Mouse (Mus musculus): ENCODE results near the gene Mbl2. TPM values are rescaled to one million over a fixed set of nuclear protein-coding genes. Genes with fewer than 3 reads are reported as not detected.
A peak's percentile ranks its signal among the peaks of the same experiment; 100 is the strongest.
"Not testable (repeated sequence)": the region's sequence is repeated elsewhere in the genome, so short reads cannot be mapped to it uniquely, and the experiment has no call there.

The Mbl2 gene
- total RNA-seq (2021), result not detected

DNA sequence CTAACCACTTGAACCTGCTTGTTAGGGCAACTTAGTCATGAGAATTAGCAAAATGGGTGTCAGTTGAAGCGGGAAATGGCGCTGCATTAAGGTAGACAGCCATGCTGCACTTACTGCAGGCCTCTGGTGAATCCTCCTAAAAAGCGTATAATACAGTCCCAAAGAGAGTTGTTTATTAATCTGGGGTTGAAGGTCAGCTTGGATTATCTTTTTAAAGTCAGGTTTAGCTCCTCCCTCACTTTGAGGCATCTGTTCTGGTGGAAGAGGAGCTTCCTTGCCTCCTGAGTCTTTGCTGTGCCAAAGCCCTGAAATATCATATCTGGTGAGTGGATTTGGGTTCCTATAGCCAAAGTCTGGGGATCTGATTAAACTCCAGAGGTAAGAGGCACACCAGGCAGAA lies at the start of gene Mbl2:
TSS of gene Mbl2 (plus strand) at position 252 of the 400 bp plus-strand sequence.
- intact Hi-C loops (cut with DNase I), result no loop called here
- DNase-seq, result no peak

DNA sequence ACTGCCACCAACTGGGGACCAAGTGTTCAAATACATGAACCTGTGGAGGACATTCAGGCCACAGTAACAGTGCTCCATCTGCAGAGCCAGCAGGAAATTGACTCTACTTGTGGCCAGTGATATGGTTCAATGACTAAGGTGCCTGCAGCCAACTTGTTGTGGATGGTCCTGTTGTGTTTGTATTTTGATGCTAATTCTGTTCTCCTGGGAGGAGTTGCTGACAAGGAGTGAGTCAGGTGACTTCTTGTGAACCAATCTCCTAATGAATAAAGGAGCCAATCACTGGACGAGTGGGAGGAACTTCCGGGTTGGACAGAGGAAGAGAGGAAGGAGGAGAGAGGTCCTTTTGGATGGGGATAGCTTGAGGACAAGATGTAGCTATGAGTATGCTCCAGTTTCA lies 47.2 kb upstream of the Mbl2 start:
- intact Hi-C loops (cut with DNase I), result no loop called here
- DNase-seq, result no peak

DNA sequence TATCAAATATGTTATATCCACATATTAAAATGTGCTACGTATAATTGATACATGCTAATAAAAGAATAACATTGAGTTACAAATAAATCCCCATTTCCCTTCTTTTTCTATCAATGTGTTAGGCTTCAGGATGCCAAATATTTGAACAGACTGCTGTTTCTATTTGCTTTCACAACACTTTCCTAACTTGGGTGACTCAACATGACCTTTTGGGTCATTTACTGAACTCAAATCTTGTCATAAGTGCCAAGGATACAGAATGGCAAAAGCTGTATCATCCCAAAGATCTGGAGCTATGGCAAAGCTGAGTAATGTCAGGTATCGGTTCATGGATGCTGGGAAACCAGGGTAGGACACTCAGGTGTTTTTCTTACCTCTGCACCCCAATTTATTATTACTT lies 45.5 kb upstream of the Mbl2 start:
- intact Hi-C loops (cut with DNase I), result no loop called here
- DNase-seq, result no peak

DNA sequence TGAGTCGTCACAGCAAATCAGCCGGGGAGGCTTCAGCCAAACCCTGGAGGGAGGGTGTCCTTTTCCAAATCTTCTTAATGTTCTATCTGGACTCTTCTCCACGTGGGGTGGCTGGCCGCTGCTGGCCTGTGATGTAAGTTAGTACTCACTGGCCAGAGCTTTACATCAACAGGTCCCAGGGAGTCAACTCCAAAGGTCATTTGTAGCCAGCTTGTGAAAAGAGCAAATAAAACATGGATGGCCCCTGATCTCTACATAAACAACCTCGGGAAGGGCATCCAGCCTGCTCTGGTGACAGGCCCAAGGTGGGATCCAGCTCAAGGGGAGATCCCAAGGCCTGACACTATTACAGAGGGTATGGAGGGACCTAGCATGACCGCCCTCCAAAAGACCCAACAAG lies 37.7 kb upstream of the Mbl2 start:
- DNase-seq, result no peak

DNA sequence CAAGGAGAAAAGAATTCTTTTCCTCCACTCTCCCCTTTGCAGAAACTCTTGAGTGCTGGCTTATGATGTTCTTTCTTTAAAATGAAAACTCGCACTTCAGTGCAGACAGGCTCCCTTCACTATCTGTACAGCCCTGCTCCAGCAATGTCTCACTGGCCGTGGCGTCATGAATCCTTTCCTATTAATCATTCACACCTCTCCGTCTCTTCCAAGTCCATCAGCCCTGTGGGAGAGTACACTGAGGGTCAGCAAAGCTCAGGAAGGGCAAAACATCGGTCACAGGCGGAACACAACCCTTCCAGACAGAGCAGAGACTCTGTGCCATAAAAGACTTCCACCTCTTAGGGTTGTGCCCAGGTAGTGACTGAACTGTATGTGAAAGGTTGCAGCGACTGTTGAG lies 30.6 kb upstream of the Mbl2 start:
- DNase-seq, result no peak
- intact Hi-C loops (cut with DNase I), result loop anchor here (10.0 kb wide), 1 partner anchor 377 kb away; no protein-coding TSS in a partner anchor

More for the DNA sequence above, 37.7 kb upstream of the Mbl2 start:
- intact Hi-C loops (cut with DNase I), result no loop called here

DNA sequence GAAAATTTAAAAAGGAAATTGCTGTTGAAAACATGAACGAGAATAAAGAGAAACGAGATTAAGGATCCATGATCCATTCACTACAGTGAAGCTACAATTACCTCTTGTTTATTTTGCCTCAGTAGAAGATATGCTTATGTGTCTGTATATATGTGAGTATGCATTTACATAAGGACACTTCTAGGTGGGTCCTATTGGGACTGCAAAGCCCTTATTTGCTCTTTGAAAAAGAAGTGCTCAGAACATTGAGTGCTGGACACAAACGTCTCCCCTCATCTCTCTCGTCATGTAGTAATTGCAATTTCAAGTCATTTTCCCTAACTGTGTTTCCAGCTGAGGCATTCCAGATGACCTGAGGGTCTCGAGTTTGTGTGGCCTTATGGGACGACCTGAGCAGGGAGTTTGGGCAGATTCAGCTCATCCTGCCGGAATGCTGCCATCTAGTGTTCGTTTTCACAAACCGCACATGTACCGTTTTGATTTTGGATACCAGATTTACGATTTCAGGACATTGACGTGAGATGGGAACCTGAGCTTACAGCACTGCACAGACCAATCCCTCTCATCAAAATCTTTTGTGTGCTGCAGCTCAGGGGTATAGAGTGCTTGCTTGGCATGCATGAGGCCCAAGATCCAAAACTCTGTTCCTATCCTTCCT lies 27.5 kb upstream of the Mbl2 start:
- intact Hi-C loops (cut with DNase I), result loop anchor here (10.0 kb wide), 1 partner anchor 380 kb away; no protein-coding TSS in a partner anchor
- DNase-seq, result peak; percentile 46

DNA sequence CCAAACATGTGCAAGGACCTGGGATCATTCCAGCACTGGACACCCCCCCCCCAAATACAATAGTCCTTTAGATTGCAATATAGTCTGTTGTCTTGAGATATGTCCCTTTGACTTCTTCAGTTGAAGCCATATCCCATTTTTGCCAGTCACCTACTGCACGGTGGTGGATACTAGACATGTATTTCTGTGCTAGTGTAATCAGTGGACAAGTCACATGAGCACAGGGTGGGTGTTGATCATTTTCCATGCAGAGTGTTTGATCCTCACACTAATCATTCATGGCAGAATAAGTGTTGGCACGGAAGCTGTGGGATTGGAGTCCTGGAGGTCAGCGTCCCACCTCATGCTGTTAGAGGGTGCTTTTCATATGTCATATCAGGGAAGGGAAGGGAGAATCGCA lies 26.9 kb upstream of the Mbl2 start:
- DNase-seq, result no peak
- intact Hi-C loops (cut with DNase I), result loop anchor here (10.0 kb wide), 1 partner anchor 381 kb away; no protein-coding TSS in a partner anchor

DNA sequence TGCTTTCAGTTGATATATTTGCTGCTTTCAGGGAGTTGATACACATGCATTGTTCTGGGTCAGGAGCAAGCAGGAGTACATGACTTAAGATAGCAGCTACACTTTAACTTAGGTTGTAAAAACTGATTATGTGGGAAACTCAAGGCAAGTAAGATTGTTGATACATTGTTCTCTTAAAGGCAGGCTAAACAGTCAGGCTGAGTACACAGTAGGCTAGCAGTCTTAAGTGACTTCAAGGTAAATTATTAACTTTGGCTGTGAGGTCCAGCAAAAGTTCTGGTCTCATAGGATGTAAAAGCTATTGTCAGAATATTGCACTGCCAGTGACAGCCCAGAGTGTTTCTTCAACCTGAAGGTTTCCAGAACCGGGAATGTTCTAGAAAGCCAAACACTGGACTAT lies 25.8 kb upstream of the Mbl2 start:
- intact Hi-C loops (cut with DNase I), result loop anchor here (10.0 kb wide), 1 partner anchor 382 kb away; no protein-coding TSS in a partner anchor

DNA sequence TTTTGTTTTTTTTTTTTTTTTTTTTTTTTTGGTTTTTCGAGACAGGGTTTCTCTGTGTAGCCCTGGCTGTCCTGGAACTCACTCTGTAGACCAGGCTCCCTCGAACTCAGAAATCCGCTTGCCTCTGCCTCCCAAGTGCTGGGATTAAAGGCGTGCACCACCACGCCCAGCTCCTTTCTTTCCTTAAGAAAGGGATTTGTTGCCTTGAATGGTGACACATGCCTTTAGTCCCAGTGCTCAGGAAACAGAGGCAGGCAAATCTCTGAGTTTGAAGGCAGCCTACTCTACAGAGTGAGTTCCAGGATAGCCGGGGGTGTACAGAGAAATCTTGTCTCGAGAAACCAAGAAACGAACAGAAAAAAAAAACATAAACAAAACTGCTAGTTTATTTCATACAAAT lies 23.7 kb upstream of the Mbl2 start:
- DNase-seq, result not testable (repeated sequence)
- intact Hi-C loops (cut with DNase I), result loop anchor here (10.0 kb wide), 1 partner anchor 384 kb away; no protein-coding TSS in a partner anchor

More for the DNA sequence above, 25.8 kb upstream of the Mbl2 start:
- no peak for DNase-seq

DNA sequence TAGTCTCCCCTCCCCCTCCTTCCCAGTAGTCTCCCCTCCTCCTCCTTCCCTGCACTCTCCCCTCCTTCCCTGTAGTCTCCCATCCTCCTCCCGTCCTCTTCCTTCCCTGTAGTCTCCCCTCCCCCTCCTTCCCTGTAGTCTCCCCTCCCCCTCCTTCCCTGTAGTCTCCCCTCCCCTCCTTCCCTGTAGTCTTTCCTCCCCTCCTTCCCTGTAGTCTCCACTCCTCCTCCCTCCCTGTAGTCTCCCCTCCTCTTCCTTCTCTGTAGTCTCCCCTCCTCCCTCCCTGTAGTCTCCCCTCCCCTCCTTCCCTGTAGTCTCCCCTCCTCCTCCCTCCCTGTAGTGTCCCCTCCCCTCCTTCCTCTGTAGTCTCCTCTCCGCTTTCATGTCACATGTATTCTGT lies 18.7 kb upstream of the Mbl2 start:
- intact Hi-C loops (cut with DNase I), result no loop called here
- DNase-seq, result no peak

DNA sequence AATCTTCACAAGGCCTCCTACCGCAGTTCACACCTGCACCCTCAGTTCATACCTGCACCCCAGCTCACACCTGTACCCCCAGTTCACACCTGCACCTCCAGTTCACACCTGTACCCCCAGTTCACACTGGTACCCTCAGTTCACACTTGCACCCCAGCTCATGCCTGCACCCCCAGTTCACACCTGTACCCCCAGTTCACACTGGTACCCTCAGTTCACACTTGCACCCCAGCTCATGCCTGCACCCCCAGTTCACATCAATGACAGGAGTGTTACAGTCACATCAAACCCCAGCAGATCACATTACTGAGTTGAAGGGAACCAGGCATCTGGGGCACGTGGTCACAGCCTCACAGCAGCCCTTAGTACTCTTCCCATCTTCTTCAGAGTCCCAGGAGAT lies 17.0 kb upstream of the Mbl2 start:
- DNase-seq; intact Hi-C loops (cut with DNase I): not testable (repeated sequence)

DNA sequence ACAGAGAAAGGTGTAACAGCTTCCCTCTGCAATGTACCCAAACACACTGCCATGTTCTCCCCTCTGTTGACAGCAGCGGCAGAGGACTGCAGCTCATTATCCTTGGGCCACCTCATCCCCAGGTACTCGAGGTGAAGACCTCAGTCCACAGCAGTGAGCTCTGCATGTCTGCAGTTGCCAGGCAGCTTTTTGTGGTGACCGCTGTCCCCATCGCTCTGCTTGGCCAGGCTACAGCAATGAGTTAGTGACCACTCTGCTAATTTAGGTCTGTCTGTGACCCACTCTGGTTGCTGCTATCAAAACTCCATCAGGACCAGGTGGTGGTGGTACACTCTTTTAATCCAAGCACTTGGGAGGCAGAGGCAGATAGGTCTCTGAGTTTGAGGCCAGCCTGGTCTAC lies 16.6 kb upstream of the Mbl2 start:
- DNase-seq, result no peak
- intact Hi-C loops (cut with DNase I), result no loop called here

DNA sequence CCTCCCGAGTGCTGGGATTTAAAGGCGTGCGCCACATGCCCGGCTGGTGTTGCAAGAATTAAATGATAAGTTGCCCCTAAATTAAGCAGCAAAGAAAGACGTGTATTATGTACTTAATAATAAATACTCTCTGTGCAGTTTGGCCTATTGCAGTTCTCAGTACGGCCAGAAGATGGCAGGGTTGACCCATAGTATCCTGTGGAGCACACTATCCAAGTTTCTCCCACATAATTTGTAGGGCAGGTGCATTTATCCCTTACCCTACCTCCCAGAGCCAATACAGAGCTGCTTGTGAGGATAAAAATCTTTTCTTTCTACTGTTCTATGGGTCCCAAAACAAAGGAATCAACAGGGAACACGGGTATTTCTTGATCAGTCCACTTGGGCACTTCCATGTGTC lies 15.4 kb upstream of the Mbl2 start:
- peak; percentile 49 for DNase-seq
- intact Hi-C loops (cut with DNase I), result no loop called here

DNA sequence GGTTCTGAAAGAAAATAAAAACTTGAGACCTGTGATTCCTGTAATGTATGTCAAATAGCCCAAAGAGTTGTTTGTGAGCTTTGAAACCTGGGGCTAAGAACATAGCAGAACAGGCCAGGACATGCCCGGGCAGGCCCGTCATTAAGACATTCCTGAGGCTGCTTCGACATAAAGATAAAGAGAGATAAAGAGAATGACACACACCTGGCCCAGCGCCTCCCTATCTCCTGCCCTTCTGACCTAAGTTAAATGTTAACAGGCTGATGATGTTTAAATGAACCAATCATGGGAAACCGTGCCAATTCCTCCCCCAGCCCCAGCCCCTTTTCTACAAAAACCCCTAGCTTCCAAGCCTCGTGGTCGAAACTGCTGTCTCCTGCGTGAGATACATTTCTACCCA lies 10.1 kb upstream of the Mbl2 start:
- intact Hi-C loops (cut with DNase I); DNase-seq: not testable (repeated sequence)

DNA sequence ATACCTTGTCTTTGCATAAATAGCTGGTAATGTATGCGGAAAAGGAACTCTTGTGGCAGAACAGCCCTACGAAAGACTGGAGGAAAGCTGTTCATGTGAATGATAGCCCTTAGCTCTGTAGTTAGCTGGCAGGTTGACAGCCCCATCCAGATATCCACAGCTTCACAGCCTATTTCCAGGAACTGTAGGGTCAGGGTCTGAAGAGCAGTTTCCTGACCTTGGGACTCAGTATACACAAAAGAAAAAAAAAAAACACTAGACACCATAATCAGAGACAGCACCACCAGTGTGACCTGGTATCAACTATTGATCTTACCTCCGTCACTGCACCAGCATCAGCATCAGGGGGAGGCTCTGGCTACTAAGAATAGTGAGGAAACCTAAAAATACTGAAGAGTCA lies 3.3 kb upstream of the Mbl2 start:
- DNase-seq, result no peak
- intact Hi-C loops (cut with DNase I), result no loop called here

DNA sequence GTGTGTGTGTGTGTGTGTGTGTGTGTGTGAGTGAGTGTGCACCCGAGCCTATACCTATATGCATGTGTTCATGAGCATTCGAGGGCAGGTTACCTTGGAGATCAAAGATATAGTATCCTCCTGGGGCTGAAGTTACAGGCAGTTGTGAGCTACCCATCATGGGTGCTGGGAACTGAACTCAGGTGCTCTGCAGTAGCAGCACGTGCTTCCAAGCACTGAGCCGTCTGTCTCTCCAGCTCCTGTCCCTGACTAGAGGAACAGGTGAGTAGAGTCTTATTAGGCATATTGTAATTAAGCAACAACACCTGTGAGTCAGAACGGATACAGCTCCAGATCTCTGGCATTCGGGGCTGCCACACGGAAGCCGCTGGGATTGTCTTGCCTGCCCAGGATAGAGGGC lies 1.7 kb downstream of the Mbl2 start:
- intact Hi-C loops (cut with DNase I), result no loop called here
- DNase-seq, result no peak

DNA sequence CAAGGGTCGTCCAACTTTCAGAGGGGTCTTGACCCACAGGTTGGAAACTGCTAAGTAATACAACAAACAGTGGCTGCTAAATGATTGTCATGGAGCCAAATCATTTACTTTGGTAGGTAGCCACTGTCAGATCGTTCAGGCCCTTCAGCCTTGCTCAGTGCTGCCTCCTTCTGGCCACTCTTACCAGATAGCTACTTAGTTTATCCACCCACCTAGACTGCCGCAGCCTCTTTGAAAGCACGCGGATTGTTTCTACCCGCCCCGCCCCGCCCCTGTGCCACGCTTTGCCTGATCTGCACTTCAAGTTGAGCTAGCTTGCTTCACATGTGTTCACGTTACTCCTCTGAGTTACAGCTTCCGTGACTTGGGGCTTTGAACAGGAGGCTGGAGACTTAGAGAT lies 14.6 kb downstream of the Mbl2 start:
- intact Hi-C loops (cut with DNase I), result loop anchor here (10.0 kb wide), 1 partner anchor 1517 kb away; the partner anchor contains the start of gene Prkg1
- DNase-seq, result peak; percentile 17

DNA sequence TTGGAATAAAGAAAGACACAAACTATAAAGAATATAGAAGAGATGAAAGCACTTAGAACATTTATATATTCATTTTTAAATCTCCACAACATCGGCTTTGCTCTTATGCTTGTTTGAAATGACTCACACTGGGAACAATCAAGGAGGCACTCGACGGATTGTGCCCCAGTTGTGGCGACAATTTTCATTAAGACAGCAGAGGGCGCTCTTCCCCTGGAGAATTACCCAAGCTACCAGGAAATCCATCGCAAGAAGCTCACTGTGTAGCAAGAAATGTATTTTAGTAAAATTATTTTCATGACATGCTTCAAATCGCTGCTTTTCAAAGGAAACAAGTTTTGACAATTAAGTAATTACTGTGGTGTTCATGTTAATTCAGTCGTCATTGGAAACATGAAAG lies 16.1 kb downstream of the Mbl2 start:
- DNase-seq, result peak; percentile 51
- intact Hi-C loops (cut with DNase I), result loop anchor here (2.0 to 10.0 kb wide), 2 partner anchors 306 to 1516 kb away; partner anchors contain the start of gene Prkg1

DNA sequence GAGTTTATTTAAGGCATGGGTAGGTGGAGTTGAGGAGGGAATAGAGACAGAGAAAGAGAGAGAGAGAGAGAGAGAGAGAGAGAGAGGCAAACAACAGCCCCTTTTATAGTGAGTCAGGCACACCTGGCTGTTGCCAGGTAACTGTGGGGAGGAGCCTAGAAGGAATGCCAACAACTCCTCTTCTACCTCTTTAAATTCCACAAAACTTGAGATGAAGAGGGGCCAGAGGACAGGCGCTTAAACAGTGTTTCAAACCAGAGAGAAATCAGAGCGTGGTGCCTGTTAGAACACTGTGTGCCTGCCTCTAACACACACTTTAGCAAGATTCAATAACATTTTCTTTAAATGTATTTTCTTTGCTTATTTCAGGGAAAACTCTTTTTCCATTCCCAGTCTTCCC lies 19.5 kb downstream of the Mbl2 start:
- DNase-seq, result no peak
- intact Hi-C loops (cut with DNase I), result no loop called here

DNA sequence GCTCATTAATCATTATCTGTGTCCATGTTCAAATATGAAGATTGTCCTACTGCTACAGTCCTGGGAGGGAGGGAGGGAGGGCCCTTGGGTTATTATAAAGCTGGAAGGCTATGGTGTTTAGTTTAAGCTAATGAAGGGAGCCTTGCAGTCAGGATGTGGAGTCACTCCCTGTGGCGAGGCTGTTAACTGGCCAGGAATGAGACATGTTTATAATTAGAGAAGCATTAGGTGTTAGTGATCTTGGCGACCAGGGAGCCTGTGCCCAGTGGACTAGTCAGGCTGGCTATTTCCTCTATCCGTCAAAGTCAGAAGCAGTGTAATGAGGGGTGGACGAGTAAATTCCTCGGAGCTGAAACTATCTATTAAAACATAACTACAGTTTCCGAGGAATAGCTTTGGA lies 23.6 kb downstream of the Mbl2 start:
- DNase-seq, result no peak
- intact Hi-C loops (cut with DNase I), result no loop called here

DNA sequence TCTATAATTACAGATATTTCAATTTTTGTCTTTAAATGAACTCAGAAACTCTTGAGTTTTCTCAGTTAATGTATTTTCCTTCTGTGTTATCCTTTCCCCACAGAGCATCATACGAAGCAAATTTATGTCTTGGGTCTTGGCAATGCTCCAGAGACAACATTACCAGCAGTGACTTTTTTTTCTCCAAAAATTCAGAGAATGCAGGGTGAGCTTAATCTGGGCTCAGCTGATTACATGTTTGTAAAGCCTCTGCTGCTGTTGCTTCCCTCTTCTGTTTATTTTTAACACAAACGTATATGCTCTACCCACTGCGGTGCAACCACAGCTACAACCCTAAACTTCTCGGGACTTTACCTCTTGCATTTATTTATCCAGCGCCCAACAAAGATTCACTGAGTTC lies 48.4 kb downstream of the Mbl2 start:
- no peak for DNase-seq
- intact Hi-C loops (cut with DNase I), result no loop called here

DNA sequence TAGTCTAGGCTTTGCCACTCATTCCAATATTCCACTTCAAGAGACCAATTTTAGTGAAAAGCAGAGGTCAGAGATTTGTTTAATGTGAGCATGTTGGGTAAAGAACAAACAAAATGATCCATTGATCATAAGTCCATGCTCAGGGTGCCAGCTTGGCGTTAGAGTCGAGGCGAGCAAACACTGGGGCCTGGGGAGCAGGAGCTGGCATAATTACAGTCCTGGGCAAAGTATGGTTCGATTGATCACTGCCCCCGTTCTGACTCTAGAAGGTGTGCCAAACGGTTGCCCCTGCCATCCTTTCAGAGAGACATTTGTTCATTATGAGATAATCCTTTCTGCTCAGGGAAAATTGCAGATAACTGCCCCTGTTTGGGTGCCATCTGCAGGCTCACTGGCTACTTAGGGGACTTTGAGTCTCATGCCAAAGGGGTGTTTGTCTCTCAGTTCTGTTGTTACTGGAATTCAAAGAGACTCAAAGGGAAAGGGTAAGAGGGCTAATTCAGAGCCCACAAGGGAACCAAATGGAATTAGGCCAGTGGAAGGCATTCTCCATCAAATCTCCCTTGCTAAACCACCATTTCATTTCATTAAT lies 55.3 kb downstream of the Mbl2 start:
- intact Hi-C loops (cut with DNase I), result no loop called here
- no peak for DNase-seq
